Mouse (Mus musculus) T-helper 17 cell (primary cell): ENCODE results near the gene 5730409E04Rik.

Source experiments
- in situ Hi-C, 2 experiments: fragments of 300-600 bp; cut with MboI, MseI; formaldehyde crosslinking; loops; 1 replicate in 1 of 2; 2 replicates in 1 of 2; pipeline ENCODE4 v1.15.1; 2025; ENCODE audit warnings: high pct_unique_total_duplicates in 2 of 2

5730409E04Rik gene

DNA sequence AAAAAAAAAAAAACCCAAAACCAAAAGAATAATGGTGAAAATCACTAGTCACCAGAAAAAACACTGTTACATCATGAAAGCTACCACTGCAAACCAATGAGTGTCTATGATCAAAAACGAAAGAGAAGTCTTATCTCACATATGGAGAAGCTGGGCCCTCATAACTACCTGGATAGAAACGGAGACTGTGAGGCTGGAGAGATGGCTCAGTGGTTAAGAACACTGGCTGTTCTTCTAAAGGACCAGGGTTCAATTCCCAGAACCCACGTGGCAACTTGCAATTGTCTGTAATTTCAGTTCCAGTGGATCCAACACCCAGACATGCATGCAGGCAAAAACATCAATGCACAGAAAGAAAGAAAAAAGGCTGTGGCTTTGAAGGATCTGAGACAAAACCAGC, 23.1 kb downstream of the 5730409E04Rik start:
- in situ Hi-C loops: no loop called here

GRCm38 (mm10) chr4:126636330-126636729, 26.7 kb downstream of the 5730409E04Rik start:
- in situ Hi-C loops: no loop called here

- in situ Hi-C loops: no loop called here
Observed at GRCm38 (mm10) chr4:126637446-126637845, 27.8 kb downstream of the 5730409E04Rik start.

DNA sequence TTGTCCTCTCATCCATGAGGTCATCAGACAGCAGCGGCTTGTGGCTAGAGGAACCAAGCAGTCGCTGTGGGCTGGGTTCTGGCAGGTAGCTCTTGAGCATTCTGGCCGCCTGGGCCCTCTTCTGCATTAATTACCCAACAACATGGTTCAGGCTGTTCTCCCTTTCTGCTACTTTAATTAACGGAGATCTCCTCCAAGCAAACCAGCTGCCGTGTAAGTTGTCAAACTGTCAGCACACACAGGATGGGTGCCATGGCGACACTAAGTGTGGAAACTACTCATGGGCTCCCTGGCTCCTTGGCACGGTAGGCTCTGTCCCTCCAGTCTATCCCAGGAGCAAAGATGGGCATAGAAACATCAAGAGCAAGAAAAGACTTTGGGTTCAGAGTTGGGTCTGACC, 29.7 kb downstream of the 5730409E04Rik start:
- in situ Hi-C loops: no loop called here

GRCm38 (mm10) chr4:126641901-126642300, 32.3 kb downstream of the 5730409E04Rik start:
- in situ Hi-C loops: loop anchor here in 1 of 2 experiments (10.0 kb wide), 1 partner anchor 1877 kb away; no protein-coding TSS in a partner anchor

- in situ Hi-C loops: loop anchor here in 1 of 2 experiments (10.0 kb wide), 1 partner anchor 1879 kb away; no protein-coding TSS in a partner anchor
Observed at GRCm38 (mm10) chr4:126643815-126644214, 34.2 kb downstream of the 5730409E04Rik start.

- in situ Hi-C loops: loop anchor here in 1 of 2 experiments (10.0 kb wide), 1 partner anchor 1880 kb away; no protein-coding TSS in a partner anchor
Observed at GRCm38 (mm10) chr4:126644333-126644963, 34.8 kb downstream of the 5730409E04Rik start.

- in situ Hi-C loops: loop anchor here in 1 of 2 experiments (10.0 kb wide), 1 partner anchor 1883 kb away; no protein-coding TSS in a partner anchor
Observed at GRCm38 (mm10) chr4:126647996-126648910, 38.6 kb downstream of the 5730409E04Rik start.

DNA sequence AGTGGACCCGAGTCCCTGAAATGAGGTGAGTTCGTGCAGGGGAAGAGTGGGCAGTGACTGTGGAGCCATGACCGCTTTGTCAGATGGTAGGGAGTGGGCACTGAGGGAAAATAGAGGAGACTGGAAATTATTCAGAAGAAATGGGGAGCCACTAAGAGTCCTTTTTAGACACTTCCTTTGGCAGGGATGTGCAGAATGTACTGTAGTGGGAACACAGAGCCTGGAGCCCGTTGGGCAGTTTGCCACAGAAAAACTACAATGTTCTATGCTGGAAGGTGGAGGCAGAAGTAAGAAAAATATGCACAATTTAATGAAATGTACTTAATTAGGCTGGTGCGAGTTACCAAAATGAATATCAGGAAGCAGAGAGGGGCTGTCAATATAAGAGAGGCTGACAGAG, 43.5 kb downstream of the 5730409E04Rik start:
- in situ Hi-C loops: no loop called here

- in situ Hi-C loops: no loop called here
Observed at GRCm38 (mm10) chr4:126655356-126655755, 45.7 kb downstream of the 5730409E04Rik start.

DNA sequence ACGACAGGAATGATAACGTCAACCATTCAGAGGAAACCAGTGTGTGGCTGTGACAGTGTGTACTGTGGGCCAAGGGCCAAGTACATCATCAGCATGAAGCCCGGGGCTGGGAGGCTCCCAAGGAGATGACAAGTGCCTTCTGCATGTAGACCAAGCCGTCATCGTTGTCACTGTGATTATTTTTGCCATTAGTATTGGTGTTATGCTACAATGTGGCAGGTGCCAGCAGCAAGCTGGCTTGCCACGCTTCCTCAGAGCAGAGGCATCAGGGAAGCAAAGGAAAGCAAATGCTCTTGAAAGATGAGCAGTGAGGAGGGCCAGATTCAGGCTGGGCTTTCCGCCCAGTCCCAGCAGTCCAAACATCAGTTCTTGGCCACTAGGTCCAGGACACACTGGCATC, 51.6 kb downstream of the 5730409E04Rik start:
- in situ Hi-C loops: no loop called here
